Mouse (Mus musculus) urinary bladder, postnatal 10 days (tissue): Measurements from ENCODE around the gene Cacybp.
A peak's percentile ranks its signal among the peaks of the same experiment; 100 is the strongest.

ENCODE experiments used
- DNase-seq: peaks from one replicate; pipeline ENCODE4 v3.0.0; 2022; ENCODE audit warnings: low spot score

Cacybp gene

GRCm38 (mm10) chr1:160212703-160213669, at the start of gene Cacybp:
Cacybp (minus strand) TSS chr1:160212875.
- peak; percentile 100 for DNase-seq

DNA sequence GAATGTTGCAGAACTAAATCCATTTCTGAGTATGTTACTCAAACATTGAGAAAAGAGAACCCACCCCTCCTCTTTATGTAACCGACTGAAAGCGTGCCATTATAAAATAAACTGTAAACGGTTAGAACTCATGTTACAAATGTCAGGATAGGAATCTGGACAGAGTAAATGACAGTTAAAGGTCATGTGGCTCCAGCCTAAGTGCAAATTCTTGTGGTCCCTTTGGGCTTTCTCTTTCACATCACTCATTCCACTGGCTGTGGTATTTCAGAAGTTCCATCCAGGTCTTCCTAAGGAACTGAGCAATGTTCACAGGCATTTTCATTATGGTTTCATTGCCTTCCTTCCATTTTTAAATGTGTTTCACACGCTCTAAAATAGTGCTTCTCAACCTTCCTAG, 49.7 kb upstream of the Cacybp start:
- DNase-seq = no peak

GRCm38 (mm10) chr1:160261849-160262248, 49.2 kb upstream of the Cacybp start:
- no peak for DNase-seq

DNA sequence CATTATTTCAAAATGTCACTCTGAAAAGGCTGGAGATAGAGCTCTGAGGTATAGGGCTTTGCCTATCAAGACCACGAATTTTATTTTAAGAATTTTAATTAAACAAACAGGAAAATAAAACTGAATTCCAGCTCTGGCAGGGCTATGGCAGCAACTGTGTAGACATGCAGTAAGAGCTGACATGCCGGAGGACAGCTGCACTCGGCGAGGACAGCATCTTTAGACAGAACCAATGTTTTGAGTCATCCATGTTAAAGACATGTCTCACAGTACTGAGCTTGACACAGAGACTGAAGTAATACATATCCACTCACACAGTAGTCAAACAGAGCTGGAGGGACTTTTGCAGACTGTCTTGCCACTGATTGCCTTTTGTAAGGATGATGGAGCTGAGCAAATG, 47.9 kb upstream of the Cacybp start:
- DNase-seq = no peak

DNA sequence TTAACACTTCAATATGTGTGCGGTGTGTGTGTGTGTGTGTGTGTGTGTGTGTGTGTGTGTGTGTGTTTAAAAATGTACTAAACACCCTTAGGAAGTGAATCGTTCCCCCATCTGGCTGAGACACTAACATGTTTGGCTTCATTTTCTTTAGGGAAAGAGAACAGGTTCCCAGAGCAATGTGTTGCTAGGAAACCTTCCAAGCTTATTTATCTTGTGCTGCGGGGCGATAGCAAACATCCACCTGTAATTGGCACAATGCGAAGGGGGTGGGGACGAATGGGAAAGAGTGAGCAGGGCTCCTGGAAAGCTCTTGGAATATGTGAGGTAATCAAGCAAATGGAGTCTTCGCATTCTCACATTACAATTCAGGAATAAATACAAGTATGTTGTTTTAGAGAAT, 47.2 kb upstream of the Cacybp start:
- DNase-seq = no peak

DNA sequence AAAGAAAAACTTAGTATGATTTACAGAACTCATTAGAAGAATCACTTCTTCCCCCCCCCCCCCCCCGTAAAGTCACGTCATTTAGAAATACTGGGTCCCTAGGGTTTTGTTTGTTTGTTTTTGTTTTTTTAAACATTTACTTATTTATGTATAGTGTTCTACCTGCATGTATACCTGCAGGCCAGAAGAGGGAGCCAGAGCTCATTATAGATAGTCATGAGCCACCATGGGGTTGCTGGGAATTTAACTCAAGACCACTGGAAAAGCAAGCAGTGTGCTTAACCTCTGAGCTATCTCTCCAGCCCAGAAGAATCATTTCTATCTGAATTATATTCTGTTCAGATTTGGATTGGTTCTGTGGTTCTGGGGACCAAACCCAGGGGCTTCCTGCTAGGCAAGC, 40.4 kb upstream of the Cacybp start:
- no peak for DNase-seq

GRCm38 (mm10) chr1:160251388-160252007, 38.8 kb upstream of the Cacybp start:
- no peak for DNase-seq

- no peak for DNase-seq
Observed at GRCm38 (mm10) chr1:160250782-160251181, 38.1 kb upstream of the Cacybp start.

- DNase-seq = no peak
Observed at GRCm38 (mm10) chr1:160249786-160250185, 37.1 kb upstream of the Cacybp start.

- no peak for DNase-seq
Observed at GRCm38 (mm10) chr1:160247473-160247872, 34.8 kb upstream of the Cacybp start.

DNA sequence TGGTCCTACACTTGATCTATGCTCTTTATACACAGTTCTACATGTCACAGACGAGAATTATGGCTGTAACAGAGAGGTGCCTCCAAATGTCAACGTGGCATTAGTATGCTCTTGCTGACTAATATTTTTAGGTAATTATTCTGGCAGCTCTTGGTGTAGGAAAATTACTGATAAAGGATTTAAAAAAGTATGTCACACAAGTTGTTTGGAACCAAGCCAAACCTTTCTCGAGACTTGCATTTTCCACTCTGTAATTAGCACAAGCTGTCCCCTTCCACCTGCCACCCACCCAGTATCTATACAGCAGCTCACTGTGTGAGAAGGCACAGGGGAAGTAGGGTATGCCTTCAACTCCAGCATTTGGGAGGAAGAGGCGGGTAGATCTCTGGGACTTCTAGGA, 34.2 kb upstream of the Cacybp start:
- no peak for DNase-seq

DNA sequence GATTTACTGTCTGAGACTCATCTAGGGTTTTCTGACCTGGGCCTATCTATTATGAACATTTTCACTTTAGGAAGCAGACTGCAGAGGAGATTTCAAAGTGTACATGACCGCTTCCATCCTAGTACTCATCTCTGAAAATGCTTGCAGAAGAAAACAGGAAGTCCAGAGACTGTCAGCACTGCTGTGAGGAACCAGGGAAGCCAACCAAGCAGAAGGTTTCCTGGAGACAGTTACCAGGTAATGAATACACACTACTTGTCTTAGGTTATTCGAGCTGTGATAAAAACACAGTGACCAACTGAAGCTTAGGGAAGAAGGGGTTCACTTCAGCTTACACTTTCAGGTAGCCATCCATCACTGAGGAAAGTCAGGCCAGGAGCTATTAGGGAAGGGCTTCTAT, 33.3 kb upstream of the Cacybp start:
- no peak for DNase-seq

DNA sequence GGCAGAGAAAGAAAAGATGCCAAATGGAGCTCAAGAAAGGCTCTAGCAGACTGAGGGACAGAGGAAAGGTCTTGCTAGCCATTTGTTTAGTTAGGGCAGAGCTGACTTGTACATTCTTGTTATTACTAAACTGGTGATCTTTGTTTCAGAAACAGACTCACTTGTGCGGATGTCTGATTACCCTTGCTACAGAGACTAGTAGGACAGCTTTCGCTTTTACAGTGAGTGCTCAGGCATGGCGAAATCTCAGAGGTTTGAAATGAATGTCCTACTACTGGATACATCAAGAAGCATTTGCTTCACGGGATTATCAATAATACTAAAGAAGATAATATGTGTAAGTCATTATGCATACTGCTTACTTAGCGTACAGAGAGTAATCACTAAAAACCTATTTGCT, 32.0 kb upstream of the Cacybp start:
- no peak for DNase-seq

DNA sequence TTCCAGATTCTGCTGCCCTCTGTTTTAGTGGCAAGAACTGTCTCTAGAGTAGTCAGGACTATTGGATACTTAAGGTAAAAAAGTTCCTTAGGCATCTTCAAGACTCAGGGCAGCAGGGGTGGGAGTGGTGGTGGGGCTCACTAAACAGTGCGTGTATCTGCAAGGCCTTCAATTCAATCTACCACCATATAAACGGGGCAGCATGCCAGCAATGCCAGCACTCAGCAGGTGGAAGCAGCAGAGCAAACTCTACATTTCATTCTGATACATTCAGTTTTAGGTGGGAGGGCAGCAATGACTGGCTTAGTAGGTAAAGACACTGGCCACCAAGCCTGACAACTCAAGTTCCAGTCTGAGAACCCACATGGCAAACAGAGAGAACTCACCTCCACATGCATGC, 27.4 kb upstream of the Cacybp start:
- DNase-seq = no peak

GRCm38 (mm10) chr1:160238852-160239443, 26.3 kb upstream of the Cacybp start:
- no peak for DNase-seq

GRCm38 (mm10) chr1:160237981-160238380, 25.3 kb upstream of the Cacybp start:
- no peak for DNase-seq

DNA sequence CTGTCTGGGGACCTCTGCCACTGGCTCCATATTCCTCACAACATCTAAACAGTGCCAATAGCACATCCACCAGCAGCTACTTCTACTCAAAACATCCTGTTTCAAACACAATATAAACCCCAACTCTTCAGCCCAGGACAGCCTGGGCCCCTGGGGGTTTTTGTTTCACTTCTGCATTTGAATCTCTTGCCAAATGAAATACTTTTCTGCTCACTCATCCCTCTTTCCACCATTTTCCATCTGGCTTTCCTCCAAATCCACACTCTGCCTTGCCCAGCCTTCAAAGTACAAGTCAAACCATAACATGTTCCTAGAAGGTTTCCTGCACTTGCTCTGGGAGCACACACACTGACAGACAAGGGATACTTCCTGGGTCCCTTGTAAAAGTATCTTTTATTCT, 21.2 kb upstream of the Cacybp start:
- DNase-seq = no peak

DNA sequence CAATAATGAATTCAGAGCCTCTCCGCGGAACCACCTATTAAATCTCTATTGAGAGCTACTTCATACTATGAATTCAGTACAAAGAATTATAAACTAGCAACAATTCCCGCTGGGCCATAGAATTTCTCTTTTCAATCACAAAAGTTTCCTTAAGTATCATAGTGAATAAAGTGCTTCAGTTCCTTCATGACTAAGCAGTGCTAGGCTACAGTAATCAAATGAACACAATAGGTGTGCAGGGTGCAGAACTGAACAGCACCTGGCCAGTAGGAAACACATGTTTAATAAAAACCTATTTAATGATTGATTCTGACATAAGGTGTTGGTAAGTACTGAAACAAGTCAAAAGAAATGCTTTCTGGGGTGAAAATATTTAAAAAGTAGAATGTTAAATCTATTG, 19.4 kb upstream of the Cacybp start:
- no peak for DNase-seq

- DNase-seq = no peak
Observed at GRCm38 (mm10) chr1:160231013-160231412, 18.3 kb upstream of the Cacybp start.

GRCm38 (mm10) chr1:160227850-160228249, 15.2 kb upstream of the Cacybp start:
- DNase-seq = no peak

- no peak for DNase-seq
Observed at GRCm38 (mm10) chr1:160227196-160227595, 14.5 kb upstream of the Cacybp start.

GRCm38 (mm10) chr1:160224093-160224492, 11.4 kb upstream of the Cacybp start:
- DNase-seq = no peak

- DNase-seq = no peak
Observed at GRCm38 (mm10) chr1:160217898-160218297, 5.2 kb upstream of the Cacybp start.
